Mouse (Mus musculus): ENCODE data around the gene Xrcc4.

DNA sequence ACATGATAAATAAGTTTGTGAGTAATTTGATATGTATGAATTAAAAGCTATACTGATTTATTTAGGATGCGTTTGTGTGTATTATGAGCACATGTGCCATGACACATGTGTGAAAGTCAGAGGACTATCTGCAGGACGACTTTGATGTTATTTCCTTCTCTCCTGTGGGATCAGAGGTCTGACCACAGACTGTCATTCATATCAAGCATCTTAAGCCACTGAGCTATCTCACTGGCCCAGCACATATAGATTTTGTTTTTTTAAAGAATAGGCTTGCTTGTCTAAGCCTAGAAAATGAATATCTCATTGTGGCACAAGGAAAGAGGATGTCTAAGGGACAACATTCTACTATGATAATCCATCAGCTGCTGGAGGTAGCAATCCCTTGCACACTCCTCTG, 183.3 kb downstream of the Xrcc4 start:
- TF ChIP-seq USF1 (IDR thresholded peaks at IDR 0.05; ENCODE audit: low read depth) (no peak), CTCF (IDR thresholded peaks at IDR 0.05; ENCODE audit: control insufficient read depth, insufficient read depth, insufficient read length) (no peak), MYOD1 (IDR thresholded peaks at IDR 0.05; ENCODE audit: control insufficient read depth, insufficient read length, low read depth) (no peak), MYOG (IDR thresholded peaks at IDR 0.05; ENCODE audit: control insufficient read depth, extremely low read depth, insufficient read length) (no peak), MAX (IDR thresholded peaks at IDR 0.05) (no peak), CEBPB (IDR thresholded peaks at IDR 0.05; ENCODE audit: low read depth) (no peak)

Measured in C2C12 (cell line).